Mouse (Mus musculus) ovary, postnatal 36 days (tissue): ENCODE results near the gene Wnk1.

Source experiments
- DNase-seq: peaks from one replicate; pipeline ENCODE4 v3.0.0; 2022; ENCODE audit warnings: low spot score, mixed read lengths

The Wnk1 gene

DNA sequence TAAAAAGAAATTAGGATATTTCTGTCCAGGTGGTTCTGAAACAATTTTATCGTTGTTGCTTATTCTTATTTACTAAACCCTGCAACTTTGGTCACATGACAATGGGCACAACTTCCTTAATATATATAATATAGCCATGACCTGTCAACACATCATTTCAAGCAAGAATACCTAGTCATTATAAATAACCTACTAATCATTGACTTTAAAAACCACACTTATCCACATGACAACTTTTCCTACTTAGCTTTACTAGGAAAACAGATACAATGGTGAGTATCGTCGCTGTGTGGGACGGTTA, 2.0 kb upstream of the Wnk1 start:
- no peak for DNase-seq

- DNase-seq, result peak; percentile 74
Measured at GRCm38 (mm10) chr6:120039668-120040556, 1.4 kb upstream of the Wnk1 start.

DNA sequence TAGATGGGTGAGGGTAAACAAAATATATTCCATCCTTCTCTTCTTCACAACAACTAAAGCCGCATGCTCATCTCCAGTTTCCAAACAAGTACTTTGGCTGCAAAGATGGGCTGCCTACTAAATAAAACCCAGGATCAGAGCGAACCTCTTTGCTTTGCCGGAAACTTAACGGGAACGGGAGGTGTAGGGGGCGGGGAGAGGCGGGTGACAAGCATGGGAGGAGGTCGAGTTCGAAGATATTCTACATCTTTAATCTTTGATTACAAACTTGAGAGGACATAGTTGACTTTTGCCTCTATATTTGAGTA, 738 bp upstream of the Wnk1 start:
- DNase-seq, result peak; percentile 24

DNA sequence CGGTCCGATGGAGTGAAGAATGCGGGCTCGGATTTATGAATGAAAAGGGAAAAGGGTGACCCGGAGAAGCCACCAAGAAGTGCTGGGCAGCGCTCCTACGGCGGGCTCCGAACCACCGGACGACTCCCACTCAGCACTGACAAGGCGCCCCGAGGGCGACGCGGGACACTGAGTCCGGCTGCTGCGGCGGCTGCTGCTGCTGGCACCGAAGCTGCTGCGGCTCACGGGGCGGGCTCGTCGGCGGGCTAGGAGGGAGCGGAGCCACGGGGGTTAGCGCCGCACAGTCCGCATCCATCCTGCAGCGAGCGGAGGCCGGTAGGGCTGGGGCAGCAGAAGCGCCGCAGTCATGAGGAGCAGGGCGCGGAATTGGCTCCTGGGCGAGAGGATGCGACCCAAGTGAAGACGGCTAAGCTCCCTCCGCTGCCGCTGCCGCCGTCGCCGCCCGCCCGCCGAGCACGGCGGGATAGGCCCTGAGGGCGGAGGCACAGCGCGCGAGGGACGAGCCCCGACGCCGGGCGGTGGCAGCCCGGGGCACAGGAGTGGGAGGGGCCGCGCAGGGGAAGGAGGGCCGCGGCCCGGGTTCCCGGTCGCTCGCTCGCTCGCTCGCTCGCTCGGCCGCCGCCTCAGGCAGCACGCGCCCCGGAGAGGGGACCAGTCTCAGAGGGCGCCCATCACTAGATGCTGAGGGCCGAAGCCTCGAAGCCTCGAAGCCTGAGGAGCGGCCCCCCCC, 671 bp downstream of the Wnk1 start:
- DNase-seq, result peak; percentile 83

GRCm38 (mm10) chr6:120037004-120037635, 1.4 kb downstream of the Wnk1 start:
- peak; percentile 70 for DNase-seq

DNA sequence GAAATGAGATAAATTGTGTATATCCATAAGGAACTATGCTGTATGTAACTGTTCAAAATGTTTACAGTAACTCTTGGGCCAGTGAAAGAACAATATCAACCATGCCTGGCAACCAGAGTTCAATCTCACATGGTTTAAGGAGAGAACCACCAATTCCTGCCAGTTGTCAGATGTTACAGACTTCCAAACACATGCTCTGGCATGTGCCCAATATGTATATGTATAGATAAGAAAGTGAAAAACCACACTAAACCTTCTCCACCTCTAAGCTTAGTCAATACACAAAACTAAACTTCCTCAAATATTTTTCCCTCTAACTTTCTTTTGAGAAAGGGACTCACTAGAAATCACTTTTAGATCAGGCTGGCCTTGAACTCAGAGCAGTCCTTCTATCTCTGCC, 13.9 kb downstream of the Wnk1 start:
- no peak for DNase-seq

DNA sequence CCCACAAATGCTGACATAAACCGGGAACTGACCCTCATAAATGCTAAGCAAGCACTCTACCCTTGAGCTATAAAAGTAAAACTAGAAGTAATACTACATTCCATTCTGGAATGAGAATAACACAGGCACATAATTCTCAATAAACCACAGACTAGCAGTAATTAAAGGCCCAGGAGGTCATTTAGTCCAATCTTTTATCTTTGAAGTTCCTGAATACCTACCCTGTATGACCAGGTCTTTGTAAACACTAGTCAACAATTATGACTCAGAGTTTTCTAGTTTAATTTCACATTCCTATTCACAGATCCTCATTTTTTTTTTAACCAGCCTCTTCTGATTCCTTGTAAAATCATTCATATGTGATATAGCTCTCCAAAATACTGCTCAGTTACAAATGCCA, 14.7 kb downstream of the Wnk1 start:
- no peak for DNase-seq

DNA sequence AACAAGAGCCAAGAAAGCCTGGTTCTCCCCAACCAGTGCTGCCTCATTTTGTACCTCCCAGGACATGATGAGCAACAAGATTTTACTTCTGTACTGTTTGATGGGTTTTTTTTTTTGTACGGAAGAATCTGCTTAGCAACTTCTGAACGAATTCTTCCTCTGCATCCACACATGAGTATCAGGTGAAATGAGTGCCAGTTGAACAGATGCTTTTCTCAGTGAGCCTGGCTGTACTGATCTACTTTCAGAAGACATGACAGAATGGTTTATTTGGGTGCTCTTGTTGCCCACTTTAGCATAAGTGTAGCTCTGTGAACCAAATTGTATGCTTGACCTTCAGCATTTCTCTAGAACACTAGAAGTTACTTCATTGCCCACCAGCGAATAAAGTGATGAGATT, 16.4 kb downstream of the Wnk1 start:
- DNase-seq, result no peak

DNA sequence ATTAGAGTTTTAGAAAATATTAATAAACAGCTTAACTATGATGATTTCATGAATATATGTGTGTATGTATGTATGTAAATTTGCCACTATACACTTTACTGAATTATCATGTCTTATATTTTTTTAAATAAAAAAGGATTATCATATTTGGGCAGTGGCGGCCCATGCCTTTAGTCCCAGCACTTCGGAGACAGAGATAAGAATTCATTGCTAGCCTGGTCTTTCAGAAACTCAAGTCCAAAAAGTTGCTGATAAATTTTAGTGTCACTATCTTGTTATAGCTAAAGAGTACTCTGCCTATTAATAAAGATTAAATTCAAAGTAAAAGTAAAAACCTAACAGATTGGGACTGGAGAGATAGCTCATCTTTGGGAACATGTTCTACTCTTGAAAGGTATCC, 18.8 kb downstream of the Wnk1 start:
- no peak for DNase-seq

GRCm38 (mm10) chr6:120013125-120013524, 25.3 kb downstream of the Wnk1 start:
- DNase-seq, result no peak

DNA sequence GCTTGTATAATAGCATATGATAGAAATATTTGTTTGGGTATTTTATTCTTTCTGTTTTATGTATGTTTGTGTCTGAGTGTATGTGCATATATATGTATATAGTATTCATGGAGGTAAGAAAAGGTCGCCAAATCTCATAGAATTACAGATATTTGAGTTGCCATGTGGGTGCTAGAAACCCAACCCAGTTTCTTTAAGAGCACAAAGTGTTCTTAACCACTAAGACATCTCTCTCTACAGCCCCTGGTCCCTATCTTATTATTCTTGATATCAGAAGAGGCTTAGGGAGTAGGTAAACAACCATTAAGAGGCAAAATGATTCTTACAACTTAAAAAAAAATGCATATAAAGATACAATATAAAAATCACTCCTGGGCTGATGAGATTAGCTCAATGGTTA, 27.0 kb downstream of the Wnk1 start:
- no peak for DNase-seq

DNA sequence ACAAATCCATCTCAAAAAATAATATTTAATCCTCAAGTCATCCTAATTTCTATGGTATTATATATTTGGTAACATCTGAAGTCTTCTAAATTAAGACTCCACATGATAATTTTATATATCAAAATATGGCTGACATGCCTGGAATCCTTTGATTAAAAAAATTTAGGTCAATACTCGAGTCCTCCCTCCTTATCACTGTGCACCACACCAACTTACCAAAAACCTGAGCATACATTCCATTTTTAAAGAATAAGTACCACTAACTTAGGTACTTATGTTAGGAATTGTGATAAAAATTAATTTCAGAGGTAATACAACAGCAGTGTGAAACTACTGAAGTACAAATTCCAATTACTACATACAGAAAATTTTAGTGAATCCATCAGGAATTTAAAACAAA, 27.5 kb downstream of the Wnk1 start:
- DNase-seq, result no peak

- DNase-seq, result no peak
Measured at GRCm38 (mm10) chr6:120010535-120010934, 27.9 kb downstream of the Wnk1 start.

DNA sequence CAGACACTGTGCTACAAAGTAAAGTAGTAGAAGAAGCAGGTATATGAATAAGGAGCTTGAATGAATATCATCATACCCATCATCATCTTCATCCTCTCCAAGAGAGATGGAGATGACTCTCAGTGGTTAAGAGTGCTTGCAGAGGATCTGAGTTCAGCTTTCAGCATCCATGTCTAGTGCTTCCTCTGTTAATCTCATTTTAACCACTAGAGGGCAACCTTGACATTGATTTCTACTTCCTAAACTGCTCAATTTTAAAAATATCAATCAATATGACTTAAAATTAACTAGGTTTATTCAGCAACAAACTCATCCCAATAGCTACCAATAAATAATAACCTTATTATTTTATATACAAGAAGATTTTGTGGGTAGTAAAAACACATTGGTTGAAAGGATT, 36.8 kb downstream of the Wnk1 start:
- no peak for DNase-seq

- no peak for DNase-seq
Measured at GRCm38 (mm10) chr6:119996480-119996879, 42.0 kb downstream of the Wnk1 start.

GRCm38 (mm10) chr6:119924235-119925005, 114.1 kb downstream of the Wnk1 start:
- no peak for DNase-seq

DNA sequence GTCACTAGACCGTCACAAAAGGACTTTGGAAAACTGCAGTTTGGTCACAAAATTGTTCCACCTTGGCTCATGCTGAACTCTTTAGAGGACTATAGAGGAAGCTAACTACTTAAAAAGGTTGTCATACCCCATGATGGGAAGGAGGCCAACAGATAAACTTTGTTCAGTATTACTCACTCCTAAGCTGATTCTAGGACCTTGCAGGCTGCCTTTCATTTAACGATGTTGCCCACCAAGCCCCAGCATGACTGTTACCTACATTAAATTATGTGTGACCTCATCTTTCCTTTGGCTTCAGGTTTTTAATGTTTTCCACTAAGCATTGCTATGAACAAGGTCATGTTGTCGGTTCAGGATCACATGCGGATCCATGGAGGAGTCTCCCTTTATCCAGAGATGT, 115.9 kb downstream of the Wnk1 start:
- no peak for DNase-seq

- DNase-seq, result no peak
Measured at GRCm38 (mm10) chr6:119922136-119922535, 116.3 kb downstream of the Wnk1 start.

- DNase-seq, result no peak
Measured at GRCm38 (mm10) chr6:119918561-119919181, 119.8 kb downstream of the Wnk1 start.

DNA sequence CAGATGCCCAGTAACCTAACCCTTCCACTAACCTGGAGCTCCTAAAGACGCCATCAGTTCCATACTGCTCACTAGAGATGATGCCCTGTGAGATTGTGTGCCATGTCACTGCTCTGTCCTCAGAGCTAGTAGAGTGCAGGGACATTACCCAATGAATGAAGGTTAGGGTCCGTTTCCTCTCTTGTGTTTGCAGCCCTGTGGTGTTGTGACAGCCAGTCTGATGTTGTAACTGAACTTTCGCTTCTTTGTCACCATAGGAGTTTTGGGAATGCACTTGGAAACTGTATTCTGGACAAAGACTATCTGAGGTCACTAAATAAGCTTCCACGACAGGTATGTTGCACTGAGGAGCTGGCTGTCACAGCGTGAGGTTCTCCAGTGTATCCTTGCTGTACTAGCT, 122.8 kb downstream of the Wnk1 start:
- no peak for DNase-seq

GRCm38 (mm10) chr6:119912046-119912445, 126.4 kb downstream of the Wnk1 start:
- no peak for DNase-seq

DNA sequence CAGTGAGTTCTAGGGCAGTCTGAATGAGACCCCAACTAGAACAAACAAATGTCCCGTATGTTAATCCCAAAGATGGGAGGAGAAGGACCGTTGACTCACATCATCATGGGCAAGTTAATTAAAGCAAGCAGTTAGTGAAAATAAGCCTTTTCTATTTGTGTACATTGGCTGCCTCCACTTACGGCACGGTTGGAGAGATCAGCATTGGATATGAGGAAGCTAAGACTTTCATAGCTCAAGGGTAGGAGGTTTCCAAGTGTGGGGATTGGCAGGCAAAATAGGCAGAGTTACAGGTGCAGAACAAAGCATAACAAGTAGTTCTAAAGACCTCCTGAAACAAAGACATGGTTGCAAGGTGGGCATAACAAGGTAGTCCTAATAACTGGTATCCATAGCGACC, 133.0 kb downstream of the Wnk1 start:
- no peak for DNase-seq
